Mouse (Mus musculus) embryonic stem cell, embryonic (primary cell): ENCODE measurements around the gene Chil4.
"Not testable (repeated sequence)": the region's sequence is repeated elsewhere in the genome, so short reads cannot be mapped to it uniquely, and the experiment has no call there.

Source experiments
- CTCF ChIA-PET, 4 experiments: fragments of 300-600 bp in 2 of 4; fragments of 350-600 bp in 2 of 4; sonication (Branson Sonifier 250); formaldehyde crosslinking; loops; one replicate each; lab custom pipeline; 2022; ENCODE audit warnings: inconsistent platforms in 2 of 4; lab: Charles Lee
- POLR2A ChIA-PET, 4 experiments: fragments of 300-600 bp in 2 of 4; fragments of 350-600 bp in 2 of 4; sonication (Branson Sonifier 250); formaldehyde crosslinking; loops; one replicate each; lab custom pipeline; 2022; ENCODE audit warnings: antibody characterized with exemption in 4 of 4, inconsistent platforms in 1 of 4; lab: Charles Lee

Gene Chil4

DNA sequence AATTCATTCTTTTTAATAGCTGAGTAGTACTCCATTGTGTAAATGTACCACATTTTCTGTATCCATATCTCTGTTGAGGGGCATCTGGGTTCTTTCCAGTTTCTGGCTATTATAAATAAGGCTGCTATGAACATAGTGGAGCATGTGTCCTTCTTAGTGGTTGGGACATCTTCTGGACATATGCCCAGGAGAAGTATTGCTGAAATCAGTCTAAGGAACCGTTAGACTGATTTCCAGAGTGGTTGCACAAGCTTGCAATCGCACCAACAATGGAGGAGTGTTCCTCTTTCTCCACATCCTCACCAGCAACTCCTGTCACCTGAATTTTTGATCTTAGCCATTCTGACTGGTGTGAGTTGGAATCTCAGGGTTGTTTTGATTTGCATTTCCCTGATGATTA lies 46.8 kb downstream of the Chil4 start:
- POLR2A ChIA-PET, CTCF ChIA-PET: not testable (repeated sequence)

DNA sequence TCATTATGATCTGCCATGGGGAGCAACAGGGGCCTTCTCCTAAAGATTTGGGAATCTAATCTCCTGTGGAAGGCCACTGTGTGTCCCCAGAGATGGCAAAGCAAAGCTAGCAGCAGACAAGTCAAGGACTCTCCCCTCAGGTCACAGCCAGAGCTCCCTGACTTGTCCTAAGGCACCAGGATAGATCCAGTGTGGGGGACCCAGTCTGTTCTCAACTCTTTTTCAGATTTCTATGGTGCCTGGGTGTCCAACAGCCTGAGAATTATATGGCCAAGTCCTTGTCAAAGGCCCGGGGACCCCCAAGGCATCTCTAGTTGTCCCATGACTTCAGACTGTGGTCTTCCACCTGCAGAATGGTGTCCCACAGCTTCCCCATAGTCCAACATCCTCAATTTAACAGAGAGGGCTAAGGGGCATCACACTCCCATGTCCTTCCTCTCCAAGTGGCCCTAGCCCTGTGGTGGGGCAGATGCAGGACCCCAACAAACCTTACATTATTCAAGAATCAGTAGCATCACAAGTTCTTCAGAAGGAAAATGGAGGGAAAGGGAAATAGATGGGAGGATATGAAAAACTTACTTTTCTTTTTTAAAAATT lies 48.1 kb downstream of the Chil4 start:
- ChIA-PET CTCF (no interaction called here), POLR2A (interaction anchor here in 1 of 4 experiments (1.0 kb wide), 1 partner anchor 12 kb away, joined by 3 read pairs; no protein-coding TSS in a partner anchor)

DNA sequence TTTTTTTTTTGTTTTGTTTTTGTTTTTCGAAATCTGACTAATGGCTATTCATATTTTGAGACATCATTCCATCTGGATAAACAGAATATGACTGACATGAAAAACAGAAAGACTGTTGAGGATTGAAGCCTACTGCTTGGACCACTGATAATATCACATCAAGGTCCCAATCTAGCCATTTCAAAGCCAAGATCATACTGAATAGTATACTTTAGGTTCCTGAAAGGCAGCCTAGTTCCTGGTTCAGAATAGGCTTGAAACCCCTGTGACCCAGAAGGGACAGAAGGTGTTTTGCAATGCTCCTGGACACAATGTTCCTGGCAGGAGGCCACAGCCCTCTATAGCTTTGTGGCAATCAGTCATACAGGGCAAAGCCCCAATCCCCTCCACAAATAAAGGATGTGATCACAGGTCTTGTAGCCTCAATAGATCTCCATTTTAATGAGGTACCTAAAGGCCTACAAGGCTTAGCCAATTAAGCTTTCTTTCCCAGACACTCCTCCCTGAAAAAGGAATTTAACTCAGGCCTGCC lies 48.7 kb downstream of the Chil4 start:
- ChIA-PET CTCF (no interaction called here), POLR2A (interaction anchor here in 1 of 4 experiments (1.0 kb wide), 1 partner anchor 12 kb away, joined by 3 read pairs; no protein-coding TSS in a partner anchor)

DNA sequence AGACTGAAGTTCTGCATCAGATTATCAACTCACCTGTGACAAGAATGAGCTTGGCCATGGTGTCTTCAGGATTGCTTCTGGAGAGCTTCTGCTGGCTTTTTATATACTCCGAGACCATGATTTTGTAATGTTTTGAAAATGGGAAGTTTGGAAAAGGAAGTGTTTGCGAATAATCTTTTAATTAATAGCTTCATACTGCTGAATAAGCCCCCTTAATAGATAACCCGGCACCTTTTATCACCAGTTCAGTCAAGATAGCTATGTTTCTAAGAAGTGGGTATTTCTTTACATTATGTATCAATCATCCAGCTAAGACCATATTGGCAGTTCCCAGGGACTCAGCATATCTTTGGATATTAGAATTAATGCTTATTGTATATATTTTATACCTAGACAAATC lies 51.8 kb downstream of the Chil4 start, which contains the start of gene Chil3:
Chil3 (minus strand) TSS at position 101 of the 400 bp plus-strand sequence.
- ChIA-PET CTCF (no interaction called here), POLR2A (no interaction called here)

GRCm38 (mm10) chr3:106154413-106154812 lies 64.9 kb downstream of the Chil4 start:
- ChIA-PET POLR2A (no interaction called here), CTCF (no interaction called here)
